Mouse (Mus musculus) heart, embryonic 16.5 days (tissue): ENCODE data around the gene Slc22a4. TPM values are rescaled to one million over a fixed set of nuclear protein-coding genes. Genes with fewer than 3 reads are reported as not detected.
"Not testable (repeated sequence)": the region's sequence is repeated elsewhere in the genome, so short reads cannot be mapped to it uniquely, and the experiment has no call there.

ENCODE experiments used
- ATAC-seq: fragments of 200-750 bp; cut with Nextera tagmentation; replicated peaks from 2 replicates; pipeline ENCODE4 v1.8.0; 2017; ENCODE audit warnings: moderate number of reproducible peaks; ENCODE audit not compliant: insufficient read depth, low FRiP score; ENCODE audit errors: extremely low read depth
- H3K27ac ChIP-seq: fragments of 300-500 bp; sonication (generic); 2 replicates; pipeline ENCODE4 v1.5.1; 2014; ENCODE audit warnings: mild to moderate bottlenecking, low read length, control low read depth, moderate library complexity
- H3K27me3 ChIP-seq: fragments of 300-500 bp; sonication (generic); 2 replicates; pipeline ENCODE4 v1.6.1; 2014; ENCODE audit warnings: low read length, mixed read lengths; ENCODE audit not compliant: control insufficient read depth, insufficient read depth
- H3K36me3 ChIP-seq: fragments of 300-500 bp; sonication (generic); 2 replicates; pipeline ENCODE4 v1.6.1; 2014; ENCODE audit not compliant: control insufficient read depth, insufficient read depth
- H3K4me1 ChIP-seq: fragments of 300-500 bp; sonication (generic); 2 replicates; pipeline ENCODE4 v1.6.1; 2014; ENCODE audit warnings: low read length, mixed read lengths; ENCODE audit not compliant: control insufficient read depth, insufficient read depth
- H3K4me2 ChIP-seq: fragments of 300-500 bp; sonication (generic); 2 replicates; pipeline ENCODE4 v1.6.1; 2014; ENCODE audit warnings: low read depth, mild to moderate bottlenecking, control low read depth, low read length
- H3K4me3 ChIP-seq: fragments of 300-500 bp; sonication (generic); 2 replicates; pipeline ENCODE4 v1.5.1; 2014; ENCODE audit warnings: mild to moderate bottlenecking, control low read depth, low read length
- H3K9ac ChIP-seq: fragments of 300-500 bp; sonication (generic); 2 replicates; pipeline ENCODE4 v1.6.1; 2014; ENCODE audit warnings: low read length, control low read depth
- H3K9me3 ChIP-seq: fragments of 300-500 bp; sonication (generic); replicated peaks from 2 replicates; pipeline ENCODE4 v1.6.1; 2016; ENCODE audit warnings: low read length; ENCODE audit not compliant: control insufficient read depth
- WGBS: fragments of 180-500 bp; shearing (Covaris S2); extraction: QIAGEN DNeasy Blood & Tissue Kit; methylation state at CpG from one replicate; pipeline ENCODE4 v1.1.7; 2014; 5-methylcytosine and 5-hydroxymethylcytosine counted together
- polyA plus RNA-seq: library from polyadenylated mRNA; unstranded; fragments of >200 nt; fragmentation: Nextera tagmentation; extraction: Ambion mirVana; gene quantifications from 2 replicates; pipeline ENCODE4 v1.2.1, GENCODE M21; 2015

Slc22a4 gene
- polyA plus RNA-seq, 1 experiment from 2014 or later, result 1.2 TPM

DNA sequence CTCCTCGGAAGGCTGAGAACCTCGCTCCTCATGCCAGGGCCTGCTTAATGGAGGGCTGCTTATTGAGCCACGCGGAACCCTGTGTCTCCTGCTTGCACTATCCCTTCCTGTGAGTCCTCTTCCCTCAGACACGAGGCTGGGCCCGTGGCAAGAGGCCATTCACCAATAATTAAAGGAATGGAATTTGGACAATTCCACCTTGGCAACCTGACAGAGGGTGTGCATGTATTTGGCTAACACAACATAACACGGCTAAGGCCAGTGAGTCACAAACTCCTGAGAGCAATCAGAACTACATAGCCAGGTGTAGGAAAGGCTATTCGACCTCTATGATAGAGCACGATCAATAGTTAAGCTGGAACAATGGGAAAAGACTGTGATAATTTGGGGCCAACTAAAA is 23.7 kb downstream of the Slc22a4 start:
- Histone ChIP-seq H3K36me3 (no peaks in the 10 kb centered on the region), H3K4me2 (no peak overlapping the region), H3K27ac (no peak overlapping the region), H3K27me3 (no peaks in the 10 kb centered on the region; the same call in 1 of the 2 replicates), H3K4me1 (peaks cover 3% of the 10 kb centered on the region; the same call in 1 of the 2 replicates), H3K4me3 (no peak overlapping the region), H3K9me3 (no peaks in the 10 kb centered on the region), H3K9ac (no peak overlapping the region)
- WGBS, result 65% methylated on average over 9 of the region's 9 CpGs
- ATAC-seq, result no peak

DNA sequence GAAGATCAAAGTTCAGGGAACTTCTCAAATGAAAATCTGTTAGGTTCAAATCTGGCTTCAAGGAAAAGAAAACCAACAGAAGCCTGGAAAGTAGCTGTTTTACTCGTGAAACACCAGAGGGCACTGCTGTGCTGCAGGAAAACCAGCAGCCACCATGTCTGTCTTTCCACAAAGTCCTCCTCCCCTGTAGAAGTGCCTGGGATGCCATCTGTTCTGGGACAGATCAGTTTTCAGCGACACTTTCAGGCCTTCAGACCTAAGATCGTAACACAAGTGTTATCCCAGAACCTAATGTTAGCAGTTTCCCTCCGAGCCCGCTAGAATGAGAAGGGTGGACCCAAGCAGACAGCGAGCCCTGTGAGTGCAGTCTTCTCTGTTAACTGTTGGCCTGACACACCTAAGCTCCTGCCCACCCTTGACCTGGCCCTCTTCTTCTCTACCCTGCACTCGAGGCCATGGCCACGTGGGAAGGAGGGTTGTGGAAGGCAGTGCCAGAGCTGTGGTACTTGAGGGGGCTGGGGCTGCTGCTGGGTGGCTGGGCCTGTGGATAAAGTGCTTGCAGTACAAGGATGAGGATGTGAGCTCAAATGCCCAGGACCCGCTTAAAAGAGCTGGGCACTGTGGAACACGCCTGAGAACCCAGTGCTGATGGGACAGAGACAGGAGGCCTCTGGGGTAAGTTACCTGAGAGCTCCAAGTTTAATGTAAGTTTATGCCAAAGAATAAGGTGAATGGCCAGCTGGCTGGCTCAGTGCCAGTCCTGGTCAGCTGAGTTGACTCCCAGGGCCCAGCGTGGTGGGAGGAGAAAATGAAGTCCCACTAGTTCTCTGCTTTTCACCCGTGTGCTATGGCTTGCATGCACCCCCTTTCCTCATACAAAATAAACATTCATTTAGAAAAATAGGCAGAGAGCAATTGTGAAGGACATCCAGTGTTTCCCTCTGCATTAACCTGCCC is 24.9 kb downstream of the Slc22a4 start:
- WGBS, result 38% methylated on average over 12 of the region's 12 CpGs
- H3K9me3 ChIP-seq, H3K4me2 ChIP-seq, ATAC-seq, H3K27ac ChIP-seq, H3K27me3 ChIP-seq, H3K4me1 ChIP-seq, H3K9ac ChIP-seq, H3K36me3 ChIP-seq, H3K4me3 ChIP-seq: not testable (repeated sequence)

DNA sequence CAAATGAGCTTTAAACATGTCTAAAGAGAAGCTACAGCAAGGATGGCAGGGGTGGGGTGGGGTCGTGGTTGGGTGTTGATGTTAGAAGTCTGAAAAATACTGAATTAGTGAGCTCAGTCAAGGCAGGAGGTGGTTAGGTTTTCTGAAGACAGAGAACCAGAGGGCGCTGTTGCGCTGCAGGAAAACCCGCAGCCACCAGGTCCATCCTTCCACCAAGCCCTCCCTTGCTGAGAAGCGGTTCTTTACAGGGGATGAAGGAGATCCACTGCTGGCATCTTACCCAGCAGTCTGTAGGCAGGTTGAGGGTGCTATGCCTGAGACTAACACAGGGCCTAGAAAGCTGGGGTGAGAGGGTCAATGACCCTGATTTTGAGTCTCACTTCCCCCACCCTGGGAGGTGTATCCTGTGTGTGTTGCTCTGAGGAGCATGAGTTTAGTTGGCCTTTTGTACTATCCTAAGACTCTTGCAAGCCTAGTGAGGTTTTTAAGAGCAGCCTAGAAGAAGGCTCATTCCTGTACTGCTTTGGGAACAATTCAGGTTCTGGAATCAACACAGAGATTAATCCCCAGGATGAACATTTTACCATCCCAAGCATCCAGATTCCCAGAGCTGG is 25.6 kb downstream of the Slc22a4 start:
- H3K4me1 ChIP-seq, result peaks cover 3% of the 10 kb centered on the region; the same call in 1 of the 2 replicates
- no peaks in the 10 kb centered on the region; the same call in 1 of the 2 replicates for H3K27me3 ChIP-seq
- 5% methylated on average over 5 of the region's 5 CpGs for WGBS
- ATAC-seq, result no peak
- H3K9me3 ChIP-seq, result no peaks in the 10 kb centered on the region
- no peaks in the 10 kb centered on the region for H3K36me3 ChIP-seq
- no peak overlapping the region for H3K4me2 ChIP-seq
- no peak overlapping the region for H3K4me3 ChIP-seq
- H3K9ac ChIP-seq, result no peak overlapping the region
- no peak overlapping the region for H3K27ac ChIP-seq

DNA sequence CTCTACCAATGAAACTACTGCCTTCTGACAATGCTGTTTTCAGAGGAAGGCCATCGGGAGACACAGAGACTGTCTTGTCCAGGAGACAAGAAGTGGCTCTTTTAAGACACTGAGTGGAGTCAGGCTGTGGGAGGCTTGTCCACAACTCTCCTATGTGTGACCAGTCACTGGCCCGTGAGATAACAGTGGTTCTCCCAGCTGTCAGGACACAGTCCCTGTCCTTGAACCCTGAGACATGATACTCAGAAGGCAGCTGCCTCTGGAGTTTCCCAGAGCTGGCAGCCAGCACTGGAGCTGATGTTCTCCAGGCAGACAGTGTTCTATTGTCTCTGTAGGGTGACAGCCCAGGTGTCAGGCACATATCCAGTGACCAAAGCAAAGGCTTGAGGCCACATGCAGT is 30.2 kb downstream of the Slc22a4 start:
- no peaks in the 10 kb centered on the region; the same call in 1 of the 2 replicates for H3K27me3 ChIP-seq
- H3K27ac ChIP-seq, result no peak overlapping the region
- H3K9ac ChIP-seq, result no peak overlapping the region
- WGBS, result 44% methylated on average over 2 of the region's 2 CpGs
- no peaks in the 10 kb centered on the region for H3K9me3 ChIP-seq
- no peak for ATAC-seq
- no peak overlapping the region for H3K4me2 ChIP-seq
- H3K4me3 ChIP-seq, result no peak overlapping the region
- H3K36me3 ChIP-seq, result no peaks in the 10 kb centered on the region
- H3K4me1 ChIP-seq, result no peaks in the 10 kb centered on the region

DNA sequence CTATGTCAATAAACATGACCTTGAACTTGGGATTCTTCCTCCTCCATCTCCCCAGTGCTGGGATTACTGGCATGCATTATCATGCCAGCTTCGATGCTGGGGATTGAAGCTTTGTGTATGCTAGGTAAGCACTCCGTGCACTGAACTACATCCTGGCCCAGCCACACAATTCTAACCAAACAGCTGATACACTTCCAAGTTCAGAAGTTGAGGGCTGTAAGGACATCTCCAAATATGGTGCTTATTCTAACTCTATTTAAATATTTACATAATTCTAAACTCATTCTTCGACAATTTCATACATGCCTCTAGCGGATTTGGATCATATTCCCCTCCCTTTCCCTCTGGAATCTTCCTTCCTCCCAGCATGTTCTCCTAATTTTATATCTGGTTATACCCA is 35.6 kb downstream of the Slc22a4 start:
- Histone ChIP-seq H3K36me3 (no peaks in the 10 kb centered on the region), H3K4me3 (no peak overlapping the region), H3K4me1 (no peaks in the 10 kb centered on the region), H3K27ac (no peak overlapping the region), H3K27me3 (no peaks in the 10 kb centered on the region), H3K9ac (no peak overlapping the region), H3K4me2 (no peak overlapping the region), H3K9me3 (no peaks in the 10 kb centered on the region)
- 70% methylated on average over 4 of the region's 4 CpGs for WGBS
- ATAC-seq, result no peak

- H3K4me3 ChIP-seq, result no peak overlapping the region
- H3K9ac ChIP-seq, result no peak overlapping the region
- WGBS, result 48% methylated on average over 1 of the region's 1 CpGs
- H3K4me1 ChIP-seq, result no peaks in the 10 kb centered on the region
- no peak overlapping the region for H3K27ac ChIP-seq
- H3K9me3 ChIP-seq, result no peaks in the 10 kb centered on the region
- no peaks in the 10 kb centered on the region for H3K27me3 ChIP-seq
- no peak for ATAC-seq
- H3K36me3 ChIP-seq, result no peaks in the 10 kb centered on the region
- no peak overlapping the region for H3K4me2 ChIP-seq
Observed at GRCm38 (mm10) chr11:53989232-53989631, 38.7 kb downstream of the Slc22a4 start.

- H3K4me2 ChIP-seq, result no peak overlapping the region
- H3K27me3 ChIP-seq, result no peaks in the 10 kb centered on the region
- no peak overlapping the region for H3K27ac ChIP-seq
- H3K4me1 ChIP-seq, result no peaks in the 10 kb centered on the region
- WGBS, result 44% methylated on average over 4 of the region's 4 CpGs
- no peaks in the 10 kb centered on the region for H3K36me3 ChIP-seq
- no peak for ATAC-seq
- no peak overlapping the region for H3K9ac ChIP-seq
- H3K9me3 ChIP-seq, result no peaks in the 10 kb centered on the region
- H3K4me3 ChIP-seq, result no peak overlapping the region
Observed at GRCm38 (mm10) chr11:53988081-53988480, 39.8 kb downstream of the Slc22a4 start.

- no peaks in the 10 kb centered on the region for H3K27me3 ChIP-seq
Observed at GRCm38 (mm10) chr11:53981396-53981795, 46.5 kb downstream of the Slc22a4 start.

More at GRCm38 (mm10) chr11:53981396-53981795, 46.5 kb downstream of the Slc22a4 start:
- no peak overlapping the region for H3K4me2 ChIP-seq
- no peaks in the 10 kb centered on the region for H3K36me3 ChIP-seq
- no peak overlapping the region for H3K4me3 ChIP-seq
- no peak overlapping the region for H3K27ac ChIP-seq
- H3K9me3 ChIP-seq, result no peaks in the 10 kb centered on the region
- 79% methylated on average over 4 of the region's 4 CpGs for WGBS
- no peak overlapping the region for H3K9ac ChIP-seq
- no peaks in the 10 kb centered on the region; the same call in 1 of the 2 replicates for H3K4me1 ChIP-seq
- ATAC-seq, result no peak
